Mouse (Mus musculus) C2C12 (cell line): ENCODE measurements around the gene Garnl3. TPM values are rescaled to one million over a fixed set of nuclear protein-coding genes. Genes with fewer than 3 reads are reported as not detected.
A peak's percentile ranks its signal among the peaks of the same experiment; 100 is the strongest.

ENCODE experiments used
- H3K27me3 ChIP-seq: one replicate; pipeline ENCODE4 v1.6.1; 2011; ENCODE audit not compliant: control insufficient read depth, insufficient read depth, insufficient read length
- H3K36me3 ChIP-seq: one replicate; pipeline ENCODE4 v1.6.1; 2011; ENCODE audit not compliant: control insufficient read depth, insufficient read depth
- H3K4me3 ChIP-seq: one replicate; pipeline ENCODE4 v1.5.1; 2011; ENCODE audit warnings: mild to moderate bottlenecking, control low read depth; ENCODE audit not compliant: poor library complexity, insufficient read depth, severe bottlenecking
- H3K79me2 ChIP-seq: one replicate; pipeline ENCODE4 v1.6.1; 2011; ENCODE audit not compliant: control insufficient read depth, insufficient read depth
- H3K79me3 ChIP-seq: one replicate; pipeline ENCODE4 v1.6.1; 2011; ENCODE audit warnings: low read depth, control low read depth
- H3ac ChIP-seq: one replicate; pipeline ENCODE3; 2011; ENCODE audit warnings: low read depth; ENCODE audit not compliant: control insufficient read depth, insufficient read length
- CEBPB ChIP-seq: IDR thresholded peaks from one replicate; pipeline ENCODE4 v1.6.1; 2011; ENCODE audit warnings: low read depth, mild to moderate bottlenecking, control low read depth, moderate library complexity
- CTCF ChIP-seq: IDR thresholded peaks from one replicate; pipeline ENCODE4 v1.5.1; 2011; ENCODE audit not compliant: control insufficient read depth, insufficient read depth, insufficient read length
- FOSL1 ChIP-seq: IDR thresholded peaks from one replicate; pipeline ENCODE4 v1.8.0; 2011; ENCODE audit warnings: mild to moderate bottlenecking, low read length; ENCODE audit not compliant: poor library complexity, insufficient read depth, severe bottlenecking
- MAX ChIP-seq: IDR thresholded peaks from one replicate; pipeline ENCODE4 v1.6.1; 2011; ENCODE audit warnings: mild to moderate bottlenecking, control low read depth
- MYOD1 ChIP-seq: IDR thresholded peaks from one replicate; pipeline ENCODE4 v1.6.1; 2011; ENCODE audit warnings: low read depth; ENCODE audit not compliant: control insufficient read depth, insufficient read length
- MYOG ChIP-seq: IDR thresholded peaks from one replicate; pipeline ENCODE4 v1.6.1; 2011; ENCODE audit not compliant: control insufficient read depth, insufficient read length; ENCODE audit errors: extremely low read depth
- USF1 ChIP-seq: IDR thresholded peaks from one replicate; pipeline ENCODE4 v1.6.1; 2011; ENCODE audit warnings: low read depth, mild to moderate bottlenecking, control low read depth, moderate library complexity
- polyA plus RNA-seq: library from polyadenylated mRNA; unstranded; fragments of >200 nt; fragmentation: generic; extraction: Trizol; gene quantifications from one replicate; pipeline ENCODE4 v1.2.1, GENCODE M21; 2012; ENCODE audit warnings: missing spikeins

Gene Garnl3
- polyA plus RNA-seq, 1 experiment = 2.6 TPM

DNA sequence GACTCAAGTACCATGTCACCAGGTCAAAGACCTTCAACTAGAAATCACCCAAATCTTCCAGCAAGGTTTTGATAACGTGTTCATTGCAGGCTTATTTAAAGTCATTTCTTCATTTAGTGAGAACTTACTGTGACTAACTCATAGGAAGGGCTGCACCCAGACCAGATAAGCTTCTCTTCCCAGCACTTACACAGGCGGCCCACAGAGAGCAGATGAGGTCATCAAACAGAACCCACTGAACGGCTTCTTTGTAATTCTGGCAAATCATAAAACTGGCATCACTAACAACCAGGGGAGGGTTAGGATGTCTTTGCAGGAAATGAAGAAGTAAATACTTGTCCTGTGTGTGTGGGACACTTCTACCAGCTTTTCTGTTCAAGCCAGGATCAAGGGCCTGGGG is 84.1 kb downstream of the Garnl3 start:
- no peak for TF ChIP-seq MAX
- TF ChIP-seq USF1 = no peak
- TF ChIP-seq MYOD1 = no peak
- no peak for TF ChIP-seq MYOG
- TF ChIP-seq CEBPB = no peak
- no peak for TF ChIP-seq CTCF
- TF ChIP-seq FOSL1 = no peak
- Histone ChIP-seq H3K79me3 (no peaks in the 10 kb centered on the region), H3K27me3 (no peaks in the 10 kb centered on the region), H3ac (no peak overlapping the region), H3K36me3 (no peaks in the 10 kb centered on the region), H3K4me3 (no peak overlapping the region), H3K79me2 (no peaks in the 10 kb centered on the region)

DNA sequence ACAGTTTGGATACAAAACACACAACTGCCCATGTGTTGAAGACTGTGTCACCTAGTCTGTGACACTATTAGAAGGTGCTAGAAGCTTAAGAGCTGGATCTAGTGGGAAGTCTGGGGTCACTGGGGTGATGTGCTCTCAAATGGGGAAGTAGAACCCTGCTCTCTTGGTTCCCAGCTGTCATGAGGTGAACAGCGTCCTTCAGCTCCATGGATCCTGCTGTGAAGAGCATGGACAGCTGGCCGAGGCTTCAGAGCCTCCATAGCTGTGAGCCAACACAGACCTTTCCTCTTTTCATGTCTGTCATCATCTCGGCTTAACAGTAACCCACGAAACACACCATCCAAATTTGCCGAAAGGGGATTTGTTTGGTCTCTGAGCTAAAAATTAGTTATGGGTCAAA is 84.5 kb downstream of the Garnl3 start:
- TF ChIP-seq USF1 (no peak), FOSL1 (no peak), MYOD1 (peak; percentile 74), MAX (no peak), MYOG (no peak), CEBPB (no peak)
- H3K79me2 ChIP-seq = no peaks in the 10 kb centered on the region
- no peak overlapping the region for H3K4me3 ChIP-seq
- no peaks in the 10 kb centered on the region for H3K36me3 ChIP-seq
- H3K27me3 ChIP-seq = no peaks in the 10 kb centered on the region
- no peak overlapping the region for H3ac ChIP-seq
- no peaks in the 10 kb centered on the region for H3K79me3 ChIP-seq

DNA sequence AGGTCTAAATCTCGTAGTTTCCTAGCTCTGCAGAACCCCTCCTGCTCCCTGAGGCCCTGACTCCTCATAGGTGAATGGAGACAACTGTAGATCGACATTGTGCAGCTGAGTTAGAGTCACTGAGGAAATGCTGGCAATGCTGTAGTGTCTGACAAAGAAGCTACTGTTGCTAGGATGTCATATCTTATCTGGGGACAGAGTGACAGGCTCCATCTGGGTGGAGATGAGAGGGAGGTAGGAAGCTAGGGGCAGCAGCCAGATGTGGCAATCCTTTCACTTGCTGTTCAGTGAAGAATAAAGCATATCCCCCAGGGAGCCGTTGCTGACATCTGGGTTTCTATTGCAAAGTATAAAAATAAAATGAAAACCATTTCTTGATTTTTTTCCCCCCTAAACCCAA is 85.6 kb downstream of the Garnl3 start:
- Histone ChIP-seq H3K36me3 (no peaks in the 10 kb centered on the region), H3K79me3 (no peaks in the 10 kb centered on the region), H3K4me3 (no peak overlapping the region), H3ac (no peak overlapping the region), H3K79me2 (no peaks in the 10 kb centered on the region), H3K27me3 (no peaks in the 10 kb centered on the region)
- no peak for TF ChIP-seq USF1
- TF ChIP-seq FOSL1 = no peak
- TF ChIP-seq MAX = no peak
- TF ChIP-seq MYOD1 = no peak
- TF ChIP-seq MYOG = no peak
- TF ChIP-seq CTCF = no peak
- no peak for TF ChIP-seq CEBPB

DNA sequence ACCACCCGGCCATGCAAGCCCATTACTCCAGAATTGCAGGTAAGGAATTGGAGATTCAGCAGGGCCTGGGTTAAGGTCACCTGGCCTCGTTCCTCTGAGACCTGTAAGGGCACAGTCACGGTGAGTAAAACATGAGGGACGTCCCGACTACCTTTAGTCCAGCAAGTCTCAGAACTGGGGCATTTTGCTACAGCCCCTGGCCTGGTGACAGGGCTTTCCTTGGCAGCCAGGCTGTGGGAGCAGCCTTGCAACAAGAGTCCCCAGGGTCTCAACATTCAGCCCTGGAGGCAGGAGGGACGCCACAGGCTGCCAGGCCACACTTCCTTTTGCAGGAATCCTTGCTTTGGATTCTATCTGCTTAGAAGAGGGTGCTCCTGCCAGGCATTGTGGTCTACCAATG is 88.7 kb downstream of the Garnl3 start:
- H3K79me2 ChIP-seq = no peaks in the 10 kb centered on the region
- H3K27me3 ChIP-seq = no peaks in the 10 kb centered on the region
- H3K79me3 ChIP-seq = no peaks in the 10 kb centered on the region
- TF ChIP-seq FOSL1 = no peak
- H3K4me3 ChIP-seq = no peak overlapping the region
- H3K36me3 ChIP-seq = no peaks in the 10 kb centered on the region
- H3ac ChIP-seq = no peak overlapping the region

DNA sequence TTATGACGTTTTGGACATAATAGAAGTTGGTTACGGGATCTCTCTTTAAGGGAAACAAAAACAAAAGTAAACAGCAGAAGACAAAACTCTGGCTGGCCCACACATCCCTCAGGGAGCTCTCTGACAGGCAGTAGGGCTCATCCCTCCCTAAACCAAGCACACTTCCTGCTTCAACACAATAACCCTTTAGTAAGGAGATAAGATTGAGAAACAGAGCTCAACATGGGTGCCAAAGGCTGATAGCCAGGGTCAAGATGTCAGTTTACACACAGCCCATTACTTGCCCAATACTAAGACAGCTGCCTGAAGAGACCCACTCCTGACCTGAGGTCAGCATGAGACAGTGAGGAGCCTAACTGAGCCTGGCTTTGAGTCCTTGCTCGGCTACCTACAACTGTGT is 89.9 kb downstream of the Garnl3 start:
- Histone ChIP-seq H3K36me3 (no peaks in the 10 kb centered on the region), H3K79me3 (no peaks in the 10 kb centered on the region), H3ac (no peak overlapping the region), H3K4me3 (no peak overlapping the region), H3K79me2 (no peaks in the 10 kb centered on the region), H3K27me3 (no peaks in the 10 kb centered on the region)
- TF ChIP-seq MYOG = no peak
- TF ChIP-seq CEBPB = no peak
- TF ChIP-seq FOSL1 = no peak
- no peak for TF ChIP-seq MAX
- TF ChIP-seq MYOD1 = no peak
- no peak for TF ChIP-seq USF1
- no peak for TF ChIP-seq CTCF

DNA sequence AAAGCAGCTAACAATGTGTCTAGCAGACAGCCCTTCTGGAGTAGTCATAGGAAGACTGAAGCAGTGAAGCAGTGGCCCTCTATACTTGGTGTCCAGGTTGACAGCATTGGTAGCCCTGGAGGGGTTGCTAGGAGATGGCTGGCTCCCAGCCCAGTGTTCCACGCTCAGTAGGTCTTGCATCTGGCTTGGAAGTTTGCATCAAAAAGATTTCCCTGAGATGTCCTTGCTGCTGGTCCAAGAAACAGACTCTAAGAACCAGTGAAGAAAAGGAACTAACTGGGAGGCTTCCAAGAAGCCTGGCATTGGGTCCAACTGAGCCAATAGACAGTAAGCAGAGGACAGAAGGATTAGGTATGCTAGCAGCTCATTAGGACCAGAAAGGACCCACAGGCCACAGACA is 94.0 kb downstream of the Garnl3 start:
- Histone ChIP-seq H3K36me3 (no peaks in the 10 kb centered on the region), H3K27me3 (no peaks in the 10 kb centered on the region), H3K4me3 (no peak overlapping the region), H3K79me2 (no peaks in the 10 kb centered on the region), H3K79me3 (no peaks in the 10 kb centered on the region), H3ac (no peak overlapping the region)
- TF ChIP-seq CTCF (no peak), MYOG (no peak), FOSL1 (no peak), USF1 (no peak), MYOD1 (no peak), CEBPB (no peak), MAX (no peak)
